Mouse (Mus musculus) megakaryocyte, adult 5-6 weeks (primary cell): ENCODE measurements at regions not wholly inside any gene's neighbourhood (a gene's known extent, or its start where the extent isn't known, plus 50 kb on each side); places are given as distances from the start of the nearest gene placed in this dataset.

ENCODE experiments used
- ATAC-seq: 2 replicates; pipeline ENCODE4 v1.8.0; 2016; ENCODE audit warnings: mild to moderate bottlenecking, inconsistent platforms; ENCODE audit not compliant: poor library complexity, severe bottlenecking

DNA sequence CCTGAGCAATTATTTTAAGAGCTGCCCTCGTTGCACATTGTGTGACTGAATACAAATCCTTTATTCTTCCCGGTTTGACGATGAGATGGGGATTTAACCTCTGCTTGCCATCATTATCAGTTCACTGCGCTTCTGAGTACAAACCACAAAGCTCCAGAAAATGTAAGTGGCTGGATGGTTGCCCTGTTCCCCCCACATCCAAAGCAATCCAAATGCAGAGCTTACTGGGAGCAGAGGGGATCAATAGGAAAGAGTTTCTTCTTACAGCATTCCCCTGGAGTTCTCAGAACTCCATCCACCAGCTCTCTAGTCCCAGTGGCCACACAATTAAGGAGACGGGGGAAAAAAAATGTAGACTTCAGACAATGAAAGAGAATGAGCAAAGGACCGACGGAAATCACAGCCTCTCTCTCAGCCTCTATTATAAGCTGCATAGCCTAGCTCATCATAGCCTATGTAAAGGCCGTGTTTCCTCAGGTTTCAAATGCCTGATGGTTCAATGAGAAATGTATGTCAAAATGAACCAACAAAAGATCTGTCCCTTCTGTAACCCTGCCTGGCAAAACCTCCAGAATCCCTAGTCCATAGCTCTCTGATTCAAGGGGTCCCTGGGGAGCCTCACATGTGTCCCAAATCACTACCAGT lies 191.4 kb downstream of the Lmo4 start:
- ATAC-seq = no peak

DNA sequence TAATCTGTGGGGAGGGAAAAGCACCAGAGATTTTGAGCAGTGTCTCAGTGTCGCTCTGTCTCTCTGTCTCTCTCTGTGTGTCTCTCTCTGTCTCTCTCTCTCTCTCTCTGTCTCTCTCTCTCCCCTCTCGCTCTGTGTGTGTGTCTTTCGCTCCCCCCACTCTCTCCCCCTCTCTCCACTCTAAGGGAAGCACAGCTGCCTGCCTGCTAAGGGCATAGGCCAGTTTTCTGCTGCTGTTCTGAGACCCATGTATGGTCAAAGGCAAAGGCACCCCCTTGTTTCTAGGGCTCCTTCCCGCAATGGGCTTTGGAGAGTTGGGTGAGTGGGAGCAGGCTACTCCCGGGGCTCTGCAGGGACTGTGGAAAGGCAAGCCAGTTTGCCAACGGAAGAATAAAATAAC lies 192.2 kb downstream of the Lmo4 start:
- no peak for ATAC-seq

DNA sequence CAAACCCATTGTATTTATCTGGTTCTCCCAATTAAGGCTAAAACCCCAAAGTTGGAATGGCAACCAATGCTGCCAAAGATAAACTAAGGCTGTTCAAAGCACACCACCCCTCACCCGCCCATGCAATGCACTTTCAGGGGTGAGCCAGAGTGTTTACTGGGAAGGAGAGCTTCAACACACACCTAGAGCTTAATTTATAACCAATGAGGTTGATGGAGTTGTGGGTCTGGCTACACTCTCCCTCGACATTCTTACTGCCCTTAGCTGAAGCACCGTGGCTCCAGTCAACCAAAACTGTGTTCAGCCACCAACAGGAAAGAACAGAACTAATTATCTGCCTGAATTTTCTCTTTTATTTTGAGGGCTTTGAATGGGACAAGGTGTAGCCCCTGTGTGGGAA lies 192.8 kb downstream of the Lmo4 start:
- ATAC-seq = no peak

DNA sequence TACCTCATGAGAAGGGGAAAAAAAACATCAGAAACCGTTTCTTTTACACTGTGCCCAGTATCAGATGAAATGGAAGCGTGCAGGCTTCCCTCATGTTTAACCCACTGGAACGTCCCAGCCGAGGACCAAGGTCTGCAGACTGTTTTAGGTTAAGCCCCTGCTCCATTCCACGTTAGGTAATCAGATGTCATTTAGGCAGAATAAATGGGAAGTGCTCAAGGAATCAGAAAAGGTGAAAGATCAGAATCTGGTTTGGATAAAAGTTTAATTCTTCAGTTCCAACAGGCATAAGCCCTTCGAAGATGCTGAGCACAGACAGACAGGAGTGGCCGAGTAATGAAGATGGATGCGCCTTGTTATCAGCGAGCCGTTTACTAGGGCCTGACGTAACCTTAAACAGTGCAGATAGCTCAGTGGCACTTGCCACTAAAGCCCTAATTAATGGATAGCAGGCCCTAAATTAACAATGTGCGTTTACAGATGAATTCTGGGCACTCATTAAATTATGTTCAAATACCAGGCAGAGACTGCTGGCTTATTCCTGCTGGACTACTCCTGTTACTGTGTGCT lies 193.5 kb downstream of the Lmo4 start:
- ATAC-seq = no peak

DNA sequence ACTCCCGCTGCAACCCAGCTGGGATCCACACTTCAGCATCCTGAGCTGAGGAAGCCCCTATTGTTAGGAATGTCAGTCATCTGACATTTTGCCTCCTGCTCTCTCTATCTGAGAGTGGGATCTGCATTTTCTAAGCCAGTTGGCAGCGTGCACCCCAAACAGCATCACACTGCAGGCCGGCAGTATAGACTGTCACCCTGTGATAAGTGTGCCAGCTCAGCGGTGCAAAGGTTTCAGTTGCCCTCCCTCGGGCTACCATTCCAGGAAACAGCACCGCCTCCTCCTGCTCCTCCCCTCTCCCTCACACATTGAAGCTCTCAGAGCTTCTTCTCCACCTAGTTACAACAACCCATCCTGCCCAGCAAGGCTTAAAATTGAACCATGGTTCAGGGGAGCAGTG lies 194.5 kb downstream of the Lmo4 start:
- ATAC-seq = no peak

DNA sequence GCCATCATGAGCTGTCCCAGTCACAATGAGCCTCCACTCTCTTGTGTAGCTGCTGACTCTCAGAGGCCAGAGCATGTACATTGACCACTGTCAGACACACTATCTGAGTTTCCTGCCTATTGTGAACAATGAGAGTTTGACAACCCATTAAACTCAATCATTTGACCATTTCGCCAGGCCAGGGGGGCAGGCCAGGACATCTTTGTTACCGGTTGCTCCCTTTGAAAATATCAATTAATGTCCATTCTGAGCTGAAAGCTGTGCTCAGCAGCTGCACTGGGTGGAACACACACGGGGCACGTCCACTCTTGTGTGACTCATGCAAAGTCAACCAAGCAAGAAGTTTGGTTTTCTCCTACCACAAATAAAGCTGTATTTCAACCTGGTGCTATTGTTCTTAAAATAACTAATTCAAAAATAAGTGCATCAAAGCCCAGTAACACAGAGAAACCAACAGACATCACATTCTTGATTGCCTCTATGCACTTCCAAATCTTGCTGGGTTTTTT lies 197.9 kb downstream of the Lmo4 start:
- ATAC-seq = no peak

DNA sequence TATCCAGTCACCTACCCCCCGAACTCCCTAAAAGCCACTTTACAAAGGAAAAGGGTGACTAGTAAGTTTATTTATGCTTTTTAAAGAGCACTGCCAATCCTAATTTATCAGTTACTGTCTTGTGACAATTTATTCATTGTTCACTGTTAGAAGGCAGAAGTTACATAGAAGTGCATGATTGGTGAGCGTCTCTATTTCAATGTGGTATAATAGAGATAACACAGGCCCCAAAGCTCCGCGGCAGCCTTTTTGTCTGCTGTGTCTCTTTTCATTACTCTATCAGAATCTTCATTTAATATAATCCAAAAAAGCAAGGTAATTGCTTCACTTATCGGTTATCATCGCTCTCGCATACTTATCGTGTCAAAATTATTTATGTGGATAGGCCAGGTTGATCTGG lies 207.1 kb downstream of the Lmo4 start:
- ATAC-seq = no peak

DNA sequence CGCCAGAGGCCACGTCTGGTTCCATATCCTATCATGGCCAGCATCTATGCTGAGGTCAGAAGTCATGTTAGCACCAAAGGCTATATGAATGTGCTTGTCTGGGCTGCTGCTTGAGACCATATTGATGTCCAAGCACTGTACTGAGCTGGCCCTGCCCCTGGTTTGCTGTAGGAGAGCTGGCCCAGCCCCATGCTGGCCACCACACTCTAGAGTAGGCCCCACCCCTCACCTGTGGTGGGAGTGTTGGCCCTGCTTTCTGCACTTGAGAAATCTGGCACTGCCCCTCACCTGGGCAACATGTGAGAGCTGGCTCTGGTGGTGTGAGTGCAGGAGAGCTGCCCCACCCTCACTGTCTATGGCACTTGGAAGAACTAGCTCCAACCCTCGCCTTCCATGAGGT lies 210.0 kb downstream of the Lmo4 start:
- ATAC-seq = no peak

DNA sequence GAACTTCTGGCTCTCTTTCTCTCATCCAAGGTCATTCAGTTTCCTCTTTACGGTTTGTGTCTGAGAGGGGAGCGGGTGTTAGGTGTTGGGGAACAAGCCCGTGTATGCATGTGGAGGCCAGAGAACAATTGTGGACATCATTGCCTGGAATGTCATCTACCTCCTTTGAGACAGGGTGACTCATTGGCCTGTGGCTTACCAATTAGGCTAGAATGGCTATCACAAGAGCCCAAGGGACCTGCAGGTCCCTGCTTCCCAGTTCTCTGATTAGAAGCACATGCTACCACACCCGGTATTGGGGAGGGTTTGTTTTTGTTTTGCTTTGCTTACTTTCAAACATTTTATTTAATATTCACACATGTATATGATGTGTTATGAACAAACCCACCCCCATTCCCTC lies 216.0 kb downstream of the Lmo4 start:
- ATAC-seq = no peak

DNA sequence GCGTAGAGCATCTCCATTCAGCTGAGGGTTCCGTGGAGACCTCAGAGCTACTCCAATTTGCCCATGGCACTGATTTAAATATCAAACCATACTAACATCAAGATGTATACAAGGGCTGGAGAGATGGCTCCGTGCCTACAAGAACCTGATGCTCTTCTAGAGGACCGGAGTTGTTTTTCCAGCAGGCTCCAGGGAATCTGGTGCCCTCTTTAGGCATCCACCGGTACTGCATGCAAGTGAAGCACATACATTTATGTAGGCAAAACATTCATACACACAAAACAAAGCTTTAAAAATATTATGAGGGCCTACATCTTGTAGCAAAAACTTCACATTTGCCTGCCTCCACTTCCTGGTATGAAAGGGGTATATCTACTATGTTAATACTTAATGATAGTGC lies 217.0 kb downstream of the Lmo4 start:
- ATAC-seq = no peak

DNA sequence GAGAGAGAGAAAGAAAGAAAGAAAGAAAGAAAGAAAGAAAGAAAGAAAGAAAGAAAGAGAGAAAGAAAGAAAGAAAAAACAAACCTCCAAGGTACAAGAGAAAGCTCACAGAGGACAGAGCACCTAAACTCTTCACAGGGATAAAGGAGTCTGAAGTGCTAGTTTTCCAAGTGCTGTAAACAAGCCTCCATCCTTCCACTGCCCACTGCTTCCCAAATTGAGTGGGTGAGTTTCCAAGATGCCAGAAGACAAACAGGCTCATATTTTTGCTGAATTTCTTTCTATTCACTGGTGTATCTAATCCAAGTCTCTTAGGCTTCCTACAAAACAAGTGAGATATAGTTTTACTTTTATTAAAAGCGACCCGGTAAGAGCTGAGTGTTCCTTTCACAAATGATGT lies 218.2 kb downstream of the Lmo4 start:
- no peak for ATAC-seq

DNA sequence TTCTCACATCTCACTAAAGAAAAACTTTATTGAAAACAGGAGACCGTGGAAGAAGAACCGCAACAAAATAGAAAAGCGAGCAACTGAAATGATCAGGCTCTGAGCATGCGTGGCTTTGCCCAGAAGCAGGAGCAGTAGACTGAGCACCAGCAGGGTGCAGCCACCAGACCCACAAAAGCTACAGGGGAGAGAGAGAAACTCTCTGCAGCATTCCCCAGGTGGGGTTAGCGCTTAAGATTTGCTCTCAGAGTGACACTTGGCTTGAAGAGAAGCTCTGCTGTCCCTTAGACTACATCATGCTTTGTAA lies 218.9 kb downstream of the Lmo4 start:
- ATAC-seq = no peak

DNA sequence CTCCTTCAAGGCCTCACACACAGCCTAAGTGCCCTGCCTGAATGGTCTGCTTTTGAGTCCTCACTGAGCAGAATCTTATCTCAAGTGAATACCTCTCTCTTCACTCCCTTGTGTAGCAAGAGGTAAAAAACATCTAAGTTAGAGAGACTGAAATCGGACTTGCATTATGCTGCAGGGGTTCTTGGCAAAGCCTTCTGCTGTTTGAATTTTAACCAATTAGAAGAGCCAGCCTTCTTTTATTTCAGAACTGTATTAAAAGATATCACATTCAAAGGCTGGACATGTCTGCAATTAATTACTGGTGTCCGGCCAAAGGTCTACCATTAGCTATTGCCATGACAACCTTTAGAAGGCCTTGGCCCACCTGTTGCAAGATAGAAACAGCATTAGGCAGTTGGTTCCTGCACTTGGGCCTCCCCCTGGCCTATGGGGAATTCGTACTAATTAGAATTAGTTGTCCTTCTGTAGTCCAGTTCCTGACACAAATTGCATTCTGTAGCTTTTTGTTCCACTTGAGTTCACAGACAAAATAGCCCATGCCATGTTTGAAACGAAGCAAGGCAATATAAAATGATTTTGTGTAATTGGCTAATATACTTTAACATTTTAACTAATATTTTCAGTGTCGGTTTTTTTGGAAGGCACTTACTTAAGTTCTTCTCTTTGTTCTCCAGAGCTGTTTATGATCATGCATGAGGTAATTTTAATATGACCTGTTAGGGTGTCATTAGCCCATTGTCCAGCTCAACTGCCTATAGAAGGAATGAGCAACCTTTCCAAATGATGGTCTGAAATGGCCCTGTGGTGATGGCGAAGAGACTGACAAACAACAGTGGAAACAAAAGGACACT lies 219.4 kb downstream of the Lmo4 start:
- no peak for ATAC-seq

DNA sequence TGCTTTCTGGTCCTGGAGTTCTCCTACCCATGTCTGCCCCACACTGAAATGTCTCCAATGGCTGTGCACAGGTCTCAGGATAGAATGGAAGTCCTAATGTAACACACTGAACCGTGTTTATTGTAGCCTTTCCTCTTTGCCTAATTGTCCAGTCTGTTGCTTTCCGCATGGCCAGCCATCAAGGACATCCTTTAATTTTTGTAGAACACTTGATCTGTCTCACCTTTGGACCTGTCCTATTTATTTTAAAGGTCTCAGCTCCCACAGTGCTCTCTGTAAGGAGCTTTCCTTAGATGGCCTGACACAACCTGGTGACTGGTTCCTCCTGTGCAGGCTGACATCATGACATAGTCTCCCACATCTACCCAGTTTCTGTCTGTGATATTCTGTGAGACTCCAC lies 226.3 kb downstream of the Lmo4 start:
- ATAC-seq = no peak

DNA sequence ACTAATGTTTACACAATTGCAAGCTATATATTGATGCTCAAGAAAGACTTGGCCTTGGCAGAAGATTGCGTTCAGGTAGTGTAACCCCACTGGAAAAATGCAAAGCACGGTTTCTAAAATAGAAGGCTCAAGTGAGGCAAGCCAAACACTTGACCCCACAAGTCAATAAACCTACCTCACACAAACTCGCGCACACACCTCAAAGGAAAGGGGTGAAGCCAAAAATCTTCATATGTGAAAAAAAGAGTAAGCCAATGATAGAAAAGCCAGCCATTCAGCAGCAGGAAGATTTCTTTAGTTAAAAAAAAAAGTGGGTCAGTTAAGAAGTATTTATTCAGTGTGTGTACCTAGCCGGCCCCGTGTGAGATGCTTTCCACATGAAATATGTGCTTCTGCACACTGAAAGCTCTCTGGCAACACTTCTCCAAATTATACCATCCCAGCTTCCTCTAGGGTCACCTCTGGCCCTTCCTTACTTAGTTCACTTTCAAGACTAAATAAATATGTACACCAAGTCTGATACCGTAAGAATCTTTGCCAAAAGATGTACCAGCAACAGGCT lies 227.1 kb downstream of the Lmo4 start:
- ATAC-seq = no peak

DNA sequence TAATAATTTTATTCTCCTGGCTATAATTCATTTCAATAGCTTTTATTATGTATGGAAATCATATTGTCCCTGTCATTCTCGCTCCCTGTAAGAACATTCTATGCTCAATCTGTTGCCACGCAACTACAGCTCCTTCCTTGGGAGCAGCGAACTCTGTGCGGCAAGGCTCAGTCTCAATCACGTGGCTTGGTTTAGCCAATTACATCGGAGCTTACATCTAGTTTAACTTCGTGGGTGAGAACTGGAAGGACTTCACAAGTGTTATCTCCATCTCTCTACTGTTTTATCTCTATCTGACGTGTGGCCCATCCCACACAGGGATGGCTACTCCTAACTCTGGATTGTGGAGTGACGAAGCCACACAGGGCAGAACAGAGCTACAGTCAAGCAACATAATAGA lies 231.4 kb downstream of the Lmo4 start:
- ATAC-seq = no peak

DNA sequence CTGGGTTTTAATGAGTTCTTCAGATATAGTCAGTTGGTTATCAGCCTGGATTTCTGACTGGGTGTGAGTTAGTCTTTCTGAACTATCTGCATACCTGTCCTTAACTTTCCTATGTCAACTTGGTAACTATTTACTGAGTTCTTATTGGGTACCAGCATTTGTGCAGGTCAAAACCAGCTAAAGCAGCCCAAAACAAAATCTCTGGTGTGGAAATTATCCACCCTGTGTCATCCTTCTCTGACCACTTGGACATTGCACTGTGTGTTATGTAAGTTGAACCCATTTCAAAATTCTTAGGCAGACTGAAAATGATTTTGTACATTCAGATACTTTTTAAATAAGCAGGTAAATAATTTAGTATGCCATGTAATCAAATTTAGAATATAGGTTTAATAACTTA lies 232.7 kb downstream of the Lmo4 start:
- ATAC-seq = no peak

DNA sequence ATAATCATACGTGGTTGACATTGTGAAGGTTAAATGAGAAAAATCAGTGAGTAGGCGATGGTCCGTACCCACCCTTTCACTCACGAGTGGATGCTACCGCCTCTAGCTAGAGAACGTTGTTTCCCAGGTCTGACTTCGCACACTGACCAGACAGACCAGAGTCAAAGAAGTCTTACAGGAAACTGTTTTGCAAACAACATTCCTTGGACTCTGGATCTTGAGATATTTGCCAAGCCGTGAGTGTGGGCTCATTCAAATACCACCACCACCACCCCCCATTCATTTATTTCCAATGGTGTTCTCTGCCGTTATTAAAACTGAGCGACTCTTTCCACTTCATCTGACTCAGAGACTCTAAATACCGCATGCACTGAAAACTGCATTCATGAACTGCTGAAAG lies 234.2 kb downstream of the Lmo4 start:
- ATAC-seq = no peak

DNA sequence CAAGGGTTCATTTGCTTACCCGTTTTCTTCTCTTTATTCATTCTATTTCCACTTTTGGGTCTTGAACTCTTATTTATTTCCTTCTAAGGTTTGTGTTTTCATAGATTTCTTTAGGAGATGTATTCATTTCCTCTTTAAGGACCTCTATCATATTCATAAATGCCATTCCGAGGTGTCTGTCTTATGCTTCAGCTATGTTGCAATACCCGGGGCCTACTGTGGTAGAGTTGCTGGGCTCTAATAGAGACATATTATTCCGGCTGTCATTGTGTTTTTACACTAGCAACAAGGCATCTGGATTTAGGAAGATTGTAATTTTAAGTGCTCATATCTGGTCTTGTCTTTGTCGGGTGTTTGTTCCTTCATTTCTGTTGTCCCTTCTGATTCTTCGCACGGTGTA lies 249.5 kb downstream of the Lmo4 start:
- ATAC-seq = peak; percentile 53

DNA sequence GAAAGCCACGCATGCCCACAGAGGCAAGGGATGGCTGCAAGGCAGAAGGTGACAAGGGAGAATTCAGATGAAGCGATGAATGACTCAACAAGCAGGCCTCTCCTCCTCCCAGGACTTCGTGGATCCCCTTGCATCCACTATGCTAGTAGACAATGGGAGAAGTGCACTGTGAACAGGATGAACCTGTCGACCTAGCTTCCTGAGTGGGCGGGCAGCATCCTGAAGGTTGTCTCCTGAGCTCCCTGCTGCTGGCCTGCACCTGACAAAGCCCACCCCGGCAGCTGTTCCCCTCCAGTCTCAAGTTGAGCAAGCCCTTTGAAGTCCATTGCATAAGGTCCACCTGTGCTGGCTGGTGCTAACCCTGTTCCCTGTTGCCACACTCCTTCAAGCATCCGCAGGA lies 250.2 kb downstream of the Lmo4 start:
- ATAC-seq = peak; percentile 56

DNA sequence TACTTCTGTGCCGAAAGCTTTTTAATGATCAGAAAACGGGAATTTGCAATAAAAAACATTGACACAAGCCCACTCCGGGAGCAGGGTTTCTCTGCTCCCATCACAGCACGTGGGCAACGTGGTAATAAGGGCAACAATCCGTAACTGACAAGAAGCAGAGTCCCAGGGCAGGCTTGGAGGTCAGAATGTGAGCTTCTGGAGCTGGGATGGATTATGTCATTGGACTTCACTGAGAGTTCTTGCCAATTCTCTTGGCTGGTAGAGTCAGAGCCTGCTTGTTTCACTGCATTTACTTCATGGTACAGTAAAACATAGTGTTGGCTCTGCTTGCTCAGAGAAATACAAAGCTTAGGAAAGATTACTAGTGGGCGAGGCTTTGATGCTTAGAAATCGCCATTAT lies 252.7 kb downstream of the Lmo4 start:
- ATAC-seq = no peak

DNA sequence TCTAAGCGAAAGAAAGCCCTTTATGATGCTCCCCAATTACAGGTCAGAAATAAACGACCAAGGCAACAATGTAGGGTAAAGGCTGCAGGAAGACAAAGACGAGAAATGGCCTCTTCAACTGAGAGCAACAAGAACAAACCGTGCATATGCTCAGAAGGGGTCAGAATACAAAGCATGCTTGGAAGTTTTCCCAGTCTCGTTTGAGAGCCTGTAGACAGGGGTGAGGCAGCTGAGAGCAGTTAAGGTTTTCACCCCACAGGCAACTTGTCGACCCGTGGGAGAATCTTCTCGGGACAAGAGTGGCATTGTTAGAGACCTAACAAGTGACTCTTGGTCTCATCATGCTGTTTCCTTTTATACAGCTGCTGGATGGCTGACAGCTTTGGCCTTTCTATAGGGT lies 255.4 kb downstream of the Lmo4 start:
- no peak; the same call in 1 of the 2 replicates for ATAC-seq
